In the genomic region with DNA sequence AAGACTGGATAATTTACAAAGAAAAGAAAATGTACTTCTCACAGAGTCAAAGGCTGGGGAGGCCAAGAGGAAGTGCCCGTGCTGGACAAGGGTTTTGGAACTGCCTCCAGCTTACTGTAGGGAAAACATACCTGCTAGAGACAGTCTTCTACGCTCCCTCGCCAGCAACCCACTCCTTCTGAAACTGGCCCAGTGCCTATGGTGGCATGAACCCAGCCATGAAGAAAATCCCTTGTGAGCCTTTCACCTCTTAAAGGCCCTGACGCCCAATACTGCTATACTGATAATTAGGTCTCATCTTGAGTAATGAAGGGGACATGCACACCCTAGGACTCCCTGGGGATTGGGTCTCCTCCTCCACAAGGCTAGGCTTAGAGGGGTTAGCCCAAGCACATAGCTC, we compare ENCODE assay signal across 22 mouse cellular contexts.
"Had no signal": no experiment of that assay in that cellular context is flagged by ENCODE, and none has a peak within 500 bp of the region (broad histone marks: within the 10 kb centered on the region; RNA-seq: fewer than 3 reads in every experiment).

No protein-coding gene starts in this region.

- ATAC-seq: hindbrain, postnatal 0 days; intestine, embryonic 16.5 days; liver, embryonic 12.5 days had no signal

- H3K9me3 ChIP-seq: heart, embryonic 10.5 days; heart, embryonic 12.5 days; hindbrain, embryonic 13.5 days; hindbrain, embryonic 15.5 days; limb, embryonic 13.5 days; limb, embryonic 15.5 days; liver, embryonic 12.5 days had no signal

- H3K27me3 ChIP-seq: heart, embryonic 12.5 days; hindbrain, embryonic 13.5 days; hindbrain, embryonic 15.5 days; limb, embryonic 13.5 days; limb, embryonic 15.5 days; liver, embryonic 12.5 days had no signal

- H3K4me3 ChIP-seq: heart, embryonic 10.5 days; heart, embryonic 12.5 days; hindbrain, embryonic 13.5 days; hindbrain, embryonic 15.5 days; limb, embryonic 13.5 days; limb, embryonic 15.5 days; liver, embryonic 12.5 days had no signal

- H3K4me2 ChIP-seq: heart, embryonic 12.5 days; hindbrain, embryonic 13.5 days; hindbrain, embryonic 15.5 days; limb, embryonic 13.5 days; limb, embryonic 15.5 days; liver, embryonic 12.5 days had no signal

- DNase-seq: gastrocnemius, postnatal 14 days; gastrocnemius, postnatal 36 days; heart, adult 18-20 months; heart, postnatal 10 days; kidney, adult 11 months; kidney, adult 2 months; kidney, postnatal 14 days; kidney, postnatal 36 days; layer of hippocampus, adult 9-11 months; layer of hippocampus, postnatal 36 days; left cerebral cortex, postnatal 4 days had no signal

- H3K27ac ChIP-seq: heart, embryonic 10.5 days; hindbrain, embryonic 13.5 days; hindbrain, embryonic 15.5 days; hindbrain, postnatal 0 days; kidney, postnatal 0 days; limb, embryonic 13.5 days; limb, embryonic 15.5 days; liver, embryonic 12.5 days; liver, embryonic 14.5 days had no signal

- H3K4me1 ChIP-seq: heart, embryonic 10.5 days; heart, embryonic 12.5 days; hindbrain, embryonic 15.5 days; limb, embryonic 15.5 days; liver, embryonic 12.5 days had no signal

- H3K9ac ChIP-seq: heart, embryonic 12.5 days; hindbrain, embryonic 13.5 days; hindbrain, embryonic 15.5 days; limb, embryonic 13.5 days; limb, embryonic 15.5 days; liver, embryonic 12.5 days; liver, embryonic 14.5 days had no signal

- H3K36me3 ChIP-seq: heart, embryonic 10.5 days; heart, embryonic 12.5 days; hindbrain, embryonic 13.5 days; hindbrain, embryonic 15.5 days; limb, embryonic 13.5 days; limb, embryonic 15.5 days; liver, embryonic 12.5 days had no signal
